ENCODE assay signal across 13 mouse cellular contexts in the genomic region with DNA sequence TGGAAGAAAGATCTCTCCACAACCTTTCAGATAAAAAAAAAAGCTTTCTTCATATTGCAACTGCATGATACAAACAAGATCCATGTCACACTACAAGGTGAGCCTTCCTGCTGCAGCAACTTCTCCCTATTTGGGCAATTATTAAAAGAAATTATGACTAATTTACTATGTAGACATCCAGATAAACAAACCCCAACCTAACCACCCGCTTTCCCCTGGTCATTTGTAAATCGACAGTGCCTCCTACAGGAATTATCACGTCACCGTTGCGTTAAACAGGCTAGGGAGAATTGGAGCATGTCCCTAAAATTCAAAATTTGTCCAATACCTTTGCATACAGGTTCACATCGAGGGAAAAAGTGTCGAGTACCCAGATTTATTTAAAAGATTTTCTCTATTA. TPM values are rescaled to one million over a fixed set of nuclear protein-coding genes. Genes with fewer than 3 reads are reported as not detected.
A peak's percentile ranks its signal among the peaks of the same experiment; 100 is the strongest.
DNase-seq lines count a peak whose midpoint lies in the region; ATAC-seq and TF ChIP-seq lines count a peak whose summit lies in the region.
"Had no signal": no experiment of that assay in that cellular context is flagged by ENCODE, and none has a peak within 500 bp of the region (broad histone marks: within the 10 kb centered on the region; RNA-seq: fewer than 3 reads in every experiment).

No protein-coding gene starts in this region.

- no peaks in the 10 kb centered on the region for H3K9me3 ChIP-seq in heart, postnatal 0 days (replicated peaks; ENCODE audit: control insufficient read depth, low read length)
- H3K9me3 ChIP-seq in midbrain, embryonic 13.5 days: no peaks in the 10 kb centered on the region
- H3K9me3 ChIP-seq in midbrain, embryonic 10.5 days (replicated peaks): no peaks in the 10 kb centered on the region
- H3K9me3 ChIP-seq in intestine, embryonic 16.5 days (ENCODE audit: control insufficient read depth, low read length): no peaks in the 10 kb centered on the region
- H3K9me3 ChIP-seq: forebrain, embryonic 13.5 days had no signal

- DNase-seq in heart, postnatal 0 days (ENCODE audit: low spot score): no peak
- no peak for DNase-seq in heart, postnatal 25 days (ENCODE audit: low spot score)
- no peak for DNase-seq in midbrain, embryonic 10.5 days (ENCODE audit: low spot score)
- DNase-seq in embryo, embryonic 11 days: peak; percentile 70
- DNase-seq in splenic B cell, adult 2 months (ENCODE audit: low read depth, low spot score): peak; percentile 27
- DNase-seq in layer of hippocampus, adult 18-20 months (ENCODE audit: low spot score in 2 of 2): no peak
- DNase-seq: adrenal gland, postnatal 25 days; cerebellum, postnatal 25 days; kidney, adult 9 months had no signal

- H3K4me1 ChIP-seq in heart, postnatal 0 days (ENCODE audit: control insufficient read depth, insufficient read depth): no peaks in the 10 kb centered on the region
- H3K4me1 ChIP-seq in midbrain, embryonic 13.5 days (replicated peaks): peaks cover 36% of the 10 kb centered on the region
- peaks cover 46% of the 10 kb centered on the region for H3K4me1 ChIP-seq in midbrain, embryonic 10.5 days
- H3K4me1 ChIP-seq in intestine, embryonic 16.5 days (ENCODE audit: control insufficient read depth, insufficient read depth, low read length): peaks cover 21% of the 10 kb centered on the region

- no peak for TF ChIP-seq EP300 in heart, postnatal 0 days (IDR thresholded peaks at IDR 0.05; ENCODE audit: low read depth)

- peaks cover 53% of the 10 kb centered on the region for H3K27me3 ChIP-seq in heart, postnatal 0 days (ENCODE audit: control insufficient read depth, insufficient read depth, low read length)
- peaks cover 53% of the 10 kb centered on the region for H3K27me3 ChIP-seq in midbrain, embryonic 13.5 days
- peaks cover 61% of the 10 kb centered on the region for H3K27me3 ChIP-seq in midbrain, embryonic 10.5 days (ENCODE audit: low read depth, poor library complexity, severe bottlenecking)
- peaks cover 6% of the 10 kb centered on the region for H3K27me3 ChIP-seq in splenic B cell, adult 2 months (ENCODE audit: control insufficient read depth, insufficient read depth, low read length, poor library complexity, severe bottlenecking)
- H3K27me3 ChIP-seq in intestine, embryonic 16.5 days (replicated peaks; ENCODE audit: control insufficient read depth, insufficient read depth, low read length): peaks cover 40% of the 10 kb centered on the region

- H3K36me3 ChIP-seq in heart, postnatal 0 days (replicated peaks; ENCODE audit: control insufficient read depth, insufficient read depth, low read length): no peaks in the 10 kb centered on the region; the same call in 1 of the 2 replicates
- H3K36me3 ChIP-seq in midbrain, embryonic 13.5 days: 0 out of 2 replicates have a peak, but pooled peaks cover 3% of the 10 kb centered on the region
- no peaks in the 10 kb centered on the region for H3K36me3 ChIP-seq in midbrain, embryonic 10.5 days
- 0 out of 2 replicates have a peak, but pooled peaks cover 2% of the 10 kb centered on the region for H3K36me3 ChIP-seq in splenic B cell, adult 2 months (ENCODE audit: control insufficient read depth, insufficient read depth, low read length, poor library complexity, severe bottlenecking)
- no peaks in the 10 kb centered on the region for H3K36me3 ChIP-seq in intestine, embryonic 16.5 days (ENCODE audit: control insufficient read depth, insufficient read depth, low read length)

- 31% methylated on average over 7 of the region's 7 CpGs for WGBS in heart, postnatal 0 days
- 6% methylated on average over 7 of the region's 7 CpGs for WGBS in midbrain, embryonic 13.5 days
- 8% methylated on average over 7 of the region's 7 CpGs for WGBS in midbrain, embryonic 10.5 days
- 18% methylated on average over 7 of the region's 7 CpGs for WGBS in intestine, embryonic 16.5 days

- H3K4me2 ChIP-seq in heart, postnatal 0 days (ENCODE audit: low read depth, low read length): no peak overlapping the region
- H3K4me2 ChIP-seq in midbrain, embryonic 13.5 days (replicated peaks): peak overlapping the region; percentile 47; the same call in 1 of the 2 replicates
- H3K4me2 ChIP-seq in intestine, embryonic 16.5 days (ENCODE audit: low read depth, low read length): no peak overlapping the region

- no peak overlapping the region for H3K27ac ChIP-seq in heart, postnatal 0 days (ENCODE audit: low read depth)
- no peak overlapping the region for H3K27ac ChIP-seq in midbrain, embryonic 13.5 days
- no peak overlapping the region for H3K27ac ChIP-seq in midbrain, embryonic 10.5 days (replicated peaks)
- no peak overlapping the region for H3K27ac ChIP-seq in intestine, embryonic 16.5 days (ENCODE audit: low read length)
- H3K27ac ChIP-seq: forebrain, embryonic 13.5 days had no signal

- TF ChIP-seq CTCF in heart, postnatal 0 days (IDR thresholded peaks at IDR 0.05; ENCODE audit: low read depth): peak; percentile 39

- no peak overlapping the region for H3K4me3 ChIP-seq in heart, postnatal 0 days (ENCODE audit: low read depth, low read length)
- no peak overlapping the region for H3K4me3 ChIP-seq in midbrain, embryonic 13.5 days (replicated peaks)
- no peak overlapping the region for H3K4me3 ChIP-seq in midbrain, embryonic 10.5 days
- H3K4me3 ChIP-seq in intestine, embryonic 16.5 days (ENCODE audit: low read length): no peak overlapping the region

- no peak for ATAC-seq in heart, postnatal 0 days (ENCODE audit: insufficient read depth, low read depth)
- ATAC-seq in midbrain, embryonic 13.5 days: no peak
- ATAC-seq in intestine, embryonic 16.5 days: no peak
- ATAC-seq: forebrain, embryonic 13.5 days had no signal

- no peak overlapping the region for H3K9ac ChIP-seq in heart, postnatal 0 days (replicated peaks; ENCODE audit: low read depth, low read length)
- no peak overlapping the region for H3K9ac ChIP-seq in midbrain, embryonic 13.5 days (replicated peaks)
- H3K9ac ChIP-seq in intestine, embryonic 16.5 days (ENCODE audit: low read depth, low read length): no peak overlapping the region

- intact Hi-C loops in heart, postnatal 25 days (cut with DNase I): no loop called here

RNA-seq across cellular contexts. Expression of a gene that starts 10.0 kb away (rescaled TPM):
- total RNA-seq in heart, postnatal 0 days (2014; rRNA removed; ENCODE audit: low replicate concordance): not detected in 2 replicates
- polyA plus RNA-seq in heart, postnatal 0 days (2015; fragmentation: Nextera tagmentation; extraction: Ambion mirVana): not detected in 2 replicates
- not detected for total RNA-seq in heart, postnatal 25 days (2021)
- 6.1 and 8.9 TPM in 2 replicates for polyA plus RNA-seq in midbrain, embryonic 13.5 days (2015; fragmentation: Nextera tagmentation; extraction: Ambion mirVana)
- polyA plus RNA-seq in midbrain, embryonic 10.5 days (2016; fragmentation: Nextera tagmentation; extraction: Ambion mirVana): 1.5 and 1.8 TPM in 2 replicates
- 1 to 10 TPM; 3.7 to 4.3 TPM for total RNA-seq in layer of hippocampus, adult 18-20 months (2021)
- not detected in 2 replicates for polyA plus RNA-seq in intestine, embryonic 16.5 days (2015; fragmentation: Nextera tagmentation; extraction: Ambion mirVana)
- total RNA-seq: adrenal gland, postnatal 25 days had no signal
- polyA plus RNA-seq: thymus, postnatal 0 days had no signal

RNA-seq across cellular contexts. Expression of a gene that starts 30.7 kb away (rescaled TPM):
- 10.5 and 16.3 TPM in 2 replicates for total RNA-seq in heart, postnatal 0 days (2014; rRNA removed; ENCODE audit: low replicate concordance)
- 13.5 and 13.8 TPM in 2 replicates for polyA plus RNA-seq in heart, postnatal 0 days (2015; fragmentation: Nextera tagmentation; extraction: Ambion mirVana)
- total RNA-seq in heart, postnatal 25 days (2021): 10 to 100 TPM; 19.0 to 21.7 TPM
- 8.1 and 9.6 TPM in 2 replicates for polyA plus RNA-seq in midbrain, embryonic 13.5 days (2015; fragmentation: Nextera tagmentation; extraction: Ambion mirVana)
- polyA plus RNA-seq in midbrain, embryonic 10.5 days (2016; fragmentation: Nextera tagmentation; extraction: Ambion mirVana): 12.4 and 12.7 TPM in 2 replicates
- total RNA-seq in layer of hippocampus, adult 18-20 months (2021): 10 to 100 TPM; 22.6 to 22.9 TPM
- polyA plus RNA-seq in intestine, embryonic 16.5 days (2015; fragmentation: Nextera tagmentation; extraction: Ambion mirVana): 16.6 and 16.9 TPM in 2 replicates

RNA-seq across cellular contexts. Expression of a gene that starts 30.8 kb away (rescaled TPM):
- 0.08 and 3.9 TPM in 2 replicates for total RNA-seq in heart, postnatal 0 days (2014; rRNA removed; ENCODE audit: low replicate concordance)
- 20.0 and 24.3 TPM in 2 replicates for polyA plus RNA-seq in heart, postnatal 0 days (2015; fragmentation: Nextera tagmentation; extraction: Ambion mirVana)
- total RNA-seq in heart, postnatal 25 days (2021): 10 to 100 TPM; 13.4 to 14.7 TPM
- 34.0 and 34.8 TPM in 2 replicates for polyA plus RNA-seq in midbrain, embryonic 13.5 days (2015; fragmentation: Nextera tagmentation; extraction: Ambion mirVana)
- 14.0 and 19.0 TPM in 2 replicates for polyA plus RNA-seq in midbrain, embryonic 10.5 days (2016; fragmentation: Nextera tagmentation; extraction: Ambion mirVana)
- total RNA-seq in layer of hippocampus, adult 18-20 months (2021): 10 to 100 TPM; 31.0 to 31.4 TPM
- polyA plus RNA-seq in intestine, embryonic 16.5 days (2015; fragmentation: Nextera tagmentation; extraction: Ambion mirVana): 14.7 and 14.9 TPM in 2 replicates

Comparison
In these comparisons a context has a peak if more than half of its experiments do, and no peak if none do; other contexts are left out.
1. DNase-seq: peak in embryo, embryonic 11 days (single experiment) and splenic B cell, adult 2 months (single experiment); none in heart, postnatal 0 days (single experiment), heart, postnatal 25 days (single experiment), midbrain, embryonic 10.5 days (single experiment) and layer of hippocampus, adult 18-20 months (0 of 2).